Mouse (Mus musculus): ENCODE measurements around the gene Olfr53.
"Not testable (repeated sequence)": the region's sequence is repeated elsewhere in the genome, so short reads cannot be mapped to it uniquely, and the experiment has no call there.

The Olfr53 gene

GRCm38 (mm10) chr7:140646152-140646551 lies at the start of gene Olfr53:
Olfr53 (plus strand) TSS chr7:140646452.
- DNase-seq (ENCODE audit: low spot score), result no peak

GRCm38 (mm10) chr7:140600969-140601368 lies 45.3 kb upstream of the Olfr53 start, which contains the start of gene Olfr46:
Olfr46 (plus strand) TSS chr7:140601269.
- not testable (repeated sequence) for DNase-seq (ENCODE audit: low spot score)

- DNase-seq (ENCODE audit: low spot score), result not testable (repeated sequence)
Observed at GRCm38 (mm10) chr7:140628670-140629069, 17.6 kb upstream of the Olfr53 start, which contains the start of gene Olfr61. Olfr61 (plus strand) TSS chr7:140628970.

- no peak for DNase-seq (ENCODE audit: low spot score)
Observed at GRCm38 (mm10) chr7:140630559-140630958, 15.7 kb upstream of the Olfr53 start.

GRCm38 (mm10) chr7:140659630-140660029 lies 13.4 kb downstream of the Olfr53 start, which contains the start of gene Olfr539:
Olfr539 (plus strand) TSS chr7:140659930.
- DNase-seq (ENCODE audit: low spot score), result no peak

- not testable (repeated sequence) for DNase-seq (ENCODE audit: low spot score)
Observed at GRCm38 (mm10) chr7:140670693-140671092, 24.4 kb downstream of the Olfr53 start.

- no peak for DNase-seq (ENCODE audit: low spot score)
Observed at GRCm38 (mm10) chr7:140675863-140676262, 29.6 kb downstream of the Olfr53 start.

GRCm38 (mm10) chr7:140679591-140679990 lies 33.3 kb downstream of the Olfr53 start:
- not testable (repeated sequence) for DNase-seq (ENCODE audit: low spot score)

- no peak for DNase-seq (ENCODE audit: low spot score)
Observed at GRCm38 (mm10) chr7:140681651-140682050, 35.4 kb downstream of the Olfr53 start, which contains the start of gene Olfr45. Olfr45 (plus strand) TSS chr7:140681951.

GRCm38 (mm10) chr7:140696967-140697366 lies 50.7 kb downstream of the Olfr53 start, which contains the start of gene Olfr541:
Olfr541 (plus strand) TSS chr7:140697267.
- DNase-seq (ENCODE audit: low spot score), result no peak

All from embryo, embryonic 10 days (tissue).